Mouse (Mus musculus): ENCODE results near the gene Pigr. TPM values are rescaled to one million over a fixed set of nuclear protein-coding genes. Genes with fewer than 3 reads are reported as not detected.

The Pigr gene
- total RNA-seq, 2 experiments from 2014 or later, result not detected

DNA sequence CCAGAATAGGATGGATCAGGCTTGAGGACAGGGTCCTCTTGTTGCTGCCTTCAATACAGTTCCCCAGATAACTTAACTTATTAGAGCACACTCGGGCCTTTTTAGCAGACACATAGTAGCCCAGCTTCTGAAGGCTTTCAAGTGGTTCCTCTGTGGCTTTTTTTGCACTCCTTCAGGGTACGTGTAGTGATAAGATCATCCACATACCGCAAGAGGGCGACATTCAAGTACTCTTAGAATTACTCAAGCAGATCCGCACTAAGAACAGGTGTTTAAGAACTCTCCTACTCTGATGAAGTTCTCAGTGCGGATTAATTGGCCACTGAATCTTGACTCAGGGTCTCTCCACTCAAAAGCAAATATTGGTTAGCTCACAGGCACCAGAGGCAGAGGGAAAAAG lies 11.8 kb downstream of the Pigr start:
- H3K27ac ChIP-seq, result no peak overlapping the region
- no peak for DNase-seq (ENCODE audit: low spot score in 2 of 2)
- no peak overlapping the region for H3K4me3 ChIP-seq
- peak; percentile 63 for TF ChIP-seq CTCF (conservative IDR thresholded peaks at IDR 0.05)

DNA sequence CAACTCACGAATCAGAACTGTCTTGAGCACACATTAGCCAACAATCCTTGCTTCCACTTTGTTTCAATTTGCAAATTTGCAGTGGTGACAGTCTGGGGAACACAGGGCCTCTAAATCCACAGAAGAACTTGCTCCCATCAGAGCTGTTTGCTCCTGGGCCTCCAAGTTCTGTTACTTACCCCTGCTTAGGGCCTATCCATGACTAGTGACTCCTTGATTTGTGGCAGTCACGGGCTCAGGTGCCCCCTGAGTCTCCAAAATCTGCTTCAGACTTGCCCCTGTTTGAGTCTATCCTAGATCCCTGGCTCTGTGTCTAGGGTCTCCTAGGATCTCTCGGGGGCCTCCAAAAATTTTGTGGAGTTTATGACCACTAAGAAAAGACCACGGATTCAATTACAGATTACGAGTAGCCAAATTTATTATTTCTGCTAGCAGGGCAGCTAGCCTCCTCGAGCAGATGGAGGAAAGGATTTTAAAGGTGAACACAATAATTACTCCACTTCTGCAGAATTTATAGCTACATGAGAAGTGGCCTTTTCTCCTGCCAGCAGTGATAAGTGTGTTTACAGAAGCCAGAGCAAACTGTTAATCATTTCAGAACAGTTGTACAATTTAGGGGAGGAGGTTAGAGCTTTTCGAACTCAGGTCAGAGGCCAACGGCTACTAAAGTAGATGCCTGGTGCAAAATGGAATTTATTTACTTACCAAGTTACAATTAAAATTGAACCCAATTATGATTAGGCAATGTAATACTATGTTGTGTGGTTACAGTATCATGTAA lies 14.3 kb downstream of the Pigr start:
- Histone ChIP-seq H3K4me3 (no peak overlapping the region), H3K27ac (no peak overlapping the region)
- TF ChIP-seq CTCF (conservative IDR thresholded peaks at IDR 0.05), result no peak
- DNase-seq (ENCODE audit: low spot score in 2 of 2), result no peak

DNA sequence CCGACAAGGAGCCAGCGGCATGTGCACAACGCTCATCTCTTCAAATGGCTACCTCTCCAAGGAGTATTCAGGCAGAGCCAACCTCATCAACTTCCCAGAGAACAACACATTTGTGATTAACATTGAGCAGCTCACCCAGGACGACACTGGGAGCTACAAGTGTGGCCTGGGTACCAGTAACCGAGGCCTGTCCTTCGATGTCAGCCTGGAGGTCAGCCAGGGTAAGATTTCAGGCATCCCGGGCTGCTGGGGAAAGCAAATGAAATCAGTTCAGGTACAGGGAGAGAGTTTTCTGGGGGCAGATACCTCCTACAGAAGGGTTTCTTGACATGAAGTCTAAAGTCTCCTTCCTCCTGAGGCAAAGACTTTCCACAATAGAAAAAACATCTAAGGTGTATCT lies 15.1 kb downstream of the Pigr start:
- no peak overlapping the region for H3K27ac ChIP-seq
- no peak for TF ChIP-seq CTCF (conservative IDR thresholded peaks at IDR 0.05)
- DNase-seq (ENCODE audit: low spot score in 2 of 2), result no peak
- H3K4me3 ChIP-seq, result no peak overlapping the region

DNA sequence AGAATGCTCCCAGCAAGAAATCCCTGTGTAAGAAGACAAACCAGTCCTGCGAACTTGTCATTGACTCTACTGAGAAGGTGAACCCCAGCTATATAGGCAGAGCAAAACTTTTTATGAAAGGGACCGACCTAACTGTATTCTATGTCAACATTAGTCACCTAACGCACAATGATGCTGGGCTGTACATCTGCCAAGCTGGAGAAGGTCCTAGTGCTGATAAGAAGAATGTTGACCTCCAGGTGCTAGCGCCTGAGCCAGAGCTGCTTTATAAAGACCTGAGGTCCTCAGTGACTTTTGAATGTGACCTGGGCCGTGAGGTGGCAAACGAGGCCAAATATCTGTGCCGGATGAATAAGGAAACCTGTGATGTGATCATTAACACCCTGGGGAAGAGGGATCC lies 18.0 kb downstream of the Pigr start:
- H3K4me3 ChIP-seq, result no peak overlapping the region
- DNase-seq (ENCODE audit: low spot score in 2 of 2), result no peak
- TF ChIP-seq CTCF (conservative IDR thresholded peaks at IDR 0.05), result no peak
- no peak overlapping the region for H3K27ac ChIP-seq

- peak in 1 of 2 experiments; percentile 18 for DNase-seq (ENCODE audit: low spot score in 2 of 2)
- no peak for TF ChIP-seq CTCF (conservative IDR thresholded peaks at IDR 0.05)
- Histone ChIP-seq H3K27ac (no peak overlapping the region), H3K4me3 (no peak overlapping the region)
Observed at GRCm38 (mm10) chr1:130849530-130850214, 23.2 kb downstream of the Pigr start.

GRCm38 (mm10) chr1:130850405-130850804 lies 23.9 kb downstream of the Pigr start:
- Histone ChIP-seq H3K4me3 (no peak overlapping the region), H3K27ac (no peak overlapping the region)
- DNase-seq (ENCODE audit: low spot score in 2 of 2), result no peak
- TF ChIP-seq CTCF (conservative IDR thresholded peaks at IDR 0.05), result no peak

GRCm38 (mm10) chr1:130854819-130855218 lies 28.3 kb downstream of the Pigr start:
- TF ChIP-seq CTCF (conservative IDR thresholded peaks at IDR 0.05), result no peak
- Histone ChIP-seq H3K4me3 (no peak overlapping the region), H3K27ac (no peak overlapping the region)
- DNase-seq (ENCODE audit: low spot score in 2 of 2), result no peak

- Histone ChIP-seq H3K4me3 (no peak overlapping the region), H3K27ac (no peak overlapping the region)
- no peak for DNase-seq (ENCODE audit: low spot score in 2 of 2)
- no peak for TF ChIP-seq CTCF (conservative IDR thresholded peaks at IDR 0.05)
Observed at GRCm38 (mm10) chr1:130855723-130856122, 29.2 kb downstream of the Pigr start.

- DNase-seq (ENCODE audit: low spot score in 2 of 2), result no peak
- H3K27ac ChIP-seq, result no peak overlapping the region
- H3K4me3 ChIP-seq, result no peak overlapping the region
- TF ChIP-seq CTCF (conservative IDR thresholded peaks at IDR 0.05), result no peak
Observed at GRCm38 (mm10) chr1:130857456-130857855, 31.0 kb downstream of the Pigr start.

DNA sequence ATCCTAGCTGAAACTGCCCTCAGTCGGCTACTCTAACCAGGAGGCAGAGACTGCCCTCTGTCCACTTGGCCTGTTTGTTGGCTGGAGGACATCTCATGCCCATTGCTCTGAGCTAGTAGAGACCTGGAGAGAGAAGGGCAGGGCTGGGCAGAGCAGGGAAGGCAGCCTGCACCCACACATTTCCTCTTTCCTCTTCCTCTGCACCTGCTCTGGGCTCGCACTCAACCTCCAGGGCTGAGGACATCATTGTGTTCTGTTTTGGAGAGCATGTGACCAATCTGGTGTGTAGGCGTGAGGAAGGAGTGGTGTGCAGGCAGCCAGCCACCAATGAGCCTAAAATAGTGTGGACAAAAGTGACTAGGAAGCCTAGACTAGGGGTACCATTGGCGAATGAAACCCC lies 37.8 kb downstream of the Pigr start:
- Histone ChIP-seq H3K4me3 (no peak overlapping the region), H3K27ac (no peak overlapping the region)
- no peak for DNase-seq (ENCODE audit: low spot score in 2 of 2)
- TF ChIP-seq CTCF (conservative IDR thresholded peaks at IDR 0.05), result no peak

DNA sequence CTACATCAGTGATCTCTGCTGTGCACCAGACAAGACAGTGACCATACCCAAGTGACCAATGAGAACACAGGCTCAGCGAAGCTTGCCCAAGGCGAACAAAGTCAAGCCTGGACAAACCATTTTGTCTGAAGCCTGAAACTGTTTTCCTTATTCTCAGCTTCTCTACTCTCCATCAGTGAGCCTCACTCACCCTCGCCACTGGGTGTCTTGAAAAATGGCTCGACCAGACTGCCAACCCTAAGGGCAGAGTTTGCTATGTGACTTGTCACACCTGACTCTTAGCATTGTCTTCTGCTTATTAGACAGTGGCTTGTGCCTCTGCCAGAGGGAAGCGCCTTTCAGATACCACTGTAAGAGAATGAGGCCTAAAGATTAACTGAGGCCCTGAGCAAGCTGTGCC lies 38.3 kb downstream of the Pigr start:
- TF ChIP-seq CTCF (conservative IDR thresholded peaks at IDR 0.05), result no peak

DNA sequence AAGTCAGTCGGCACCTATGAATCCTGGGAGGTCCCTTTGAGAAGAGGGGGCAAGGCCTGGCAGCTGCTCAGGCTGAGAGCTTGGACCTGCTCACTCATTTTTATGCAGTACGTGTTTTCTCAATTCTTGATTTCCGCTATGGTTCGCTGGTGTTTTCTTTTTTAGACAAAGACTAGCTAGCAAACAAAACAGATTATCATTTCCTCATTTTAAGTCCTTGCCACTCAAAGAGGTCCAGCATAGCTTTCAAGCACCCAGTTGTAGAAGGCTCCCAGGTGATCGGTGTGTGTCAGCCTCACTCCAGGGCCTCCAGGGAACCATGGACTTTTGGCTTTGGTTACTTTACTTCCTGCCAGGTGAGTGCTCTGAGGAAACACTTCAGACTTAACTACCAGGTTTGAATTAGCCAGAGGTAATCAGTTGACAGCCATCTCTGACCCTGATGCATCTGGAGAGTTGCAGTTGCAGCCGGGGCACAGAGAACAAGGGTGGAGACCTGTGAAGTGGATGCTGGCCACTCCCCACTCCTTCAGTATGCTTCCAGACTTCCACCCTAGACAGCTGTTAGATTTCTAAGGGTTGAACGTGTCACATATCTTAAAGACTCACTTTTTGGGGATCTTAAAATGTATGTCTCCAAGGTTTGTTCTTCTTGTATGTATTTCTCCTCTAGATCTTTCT lies 39.2 kb downstream of the Pigr start, which contains the start of gene Fcmr:
TSS of gene Fcmr (plus strand) at position 129 of the 681 bp plus-strand sequence.
- DNase-seq (ENCODE audit: low spot score in 2 of 2), result no peak
- Histone ChIP-seq H3K4me3 (no peak within 1 kb of the TSS), H3K27ac (no peak within 1 kb of the TSS)
- no peak for TF ChIP-seq CTCF (conservative IDR thresholded peaks at IDR 0.05)

More for the DNA sequence above, 38.3 kb downstream of the Pigr start:
- H3K4me3 ChIP-seq, result no peak overlapping the region
- no peak for DNase-seq (ENCODE audit: low spot score in 2 of 2)
- no peak overlapping the region for H3K27ac ChIP-seq

- no peak for TF ChIP-seq CTCF (conservative IDR thresholded peaks at IDR 0.05)
- no peak overlapping the region for H3K4me3 ChIP-seq
- DNase-seq (ENCODE audit: low spot score in 2 of 2), result no peak
Observed at GRCm38 (mm10) chr1:130872912-130873311, 46.4 kb downstream of the Pigr start.

More at GRCm38 (mm10) chr1:130872912-130873311, 46.4 kb downstream of the Pigr start:
- H3K27ac ChIP-seq, result no peak overlapping the region

Data from layer of hippocampus, adult 2 months (tissue).